Mouse (Mus musculus): ENCODE measurements around the gene Gnb3. TPM values are rescaled to one million over a fixed set of nuclear protein-coding genes. Genes with fewer than 3 reads are reported as not detected.

Gene Gnb3
- polyA plus RNA-seq, 1 experiment: 4.0 TPM

GRCm38 (mm10) chr6:124809052-124809774 lies 30.9 kb downstream of the Gnb3 start:
- Histone ChIP-seq H3K4me1 (replicated peaks; ENCODE audit: control insufficient read depth, insufficient read depth, low read length) (peaks cover 29% of the 10 kb centered on the region), H3K27me3 (ENCODE audit: control insufficient read depth, insufficient read depth, low read length) (no peaks in the 10 kb centered on the region), H3K36me3 (ENCODE audit: control insufficient read depth, insufficient read depth, low read length) (no peaks in the 10 kb centered on the region), H3K4me3 (ENCODE audit: control insufficient read depth, insufficient read depth, low read length) (peak overlapping the region; percentile 55), H3K27ac (ENCODE audit: control insufficient read depth, insufficient read depth, low read length) (no peak overlapping the region)
- 0 out of 2 replicates have a peak, but pooled peaks have one; percentile 35 for TF ChIP-seq POLR2A (IDR thresholded peaks at IDR 0.05; ENCODE audit: control insufficient read depth, extremely low read depth, insufficient read depth, low read length, poor library complexity)
- TF ChIP-seq CTCF (IDR thresholded peaks at IDR 0.05; ENCODE audit: borderline replicate concordance, control insufficient read depth, extremely low read depth, insufficient read depth, low read length, poor library complexity): peak; percentile 59; the same call in 1 of the 2 replicates
- peak; percentile 73 for DNase-seq
- 2% methylated on average over 35 of the region's 35 CpGs for WGBS

- TF ChIP-seq CTCF (IDR thresholded peaks at IDR 0.05; ENCODE audit: borderline replicate concordance, control insufficient read depth, extremely low read depth, insufficient read depth, low read length, poor library complexity) (no peak), POLR2A (IDR thresholded peaks at IDR 0.05; ENCODE audit: control insufficient read depth, extremely low read depth, insufficient read depth, low read length, poor library complexity) (no peak)
- DNase-seq: peak; percentile 30
- 6% methylated on average over 29 of the region's 29 CpGs for WGBS
- Histone ChIP-seq H3K36me3 (ENCODE audit: control insufficient read depth, insufficient read depth, low read length) (no peaks in the 10 kb centered on the region), H3K27me3 (ENCODE audit: control insufficient read depth, insufficient read depth, low read length) (no peaks in the 10 kb centered on the region), H3K4me3 (ENCODE audit: control insufficient read depth, insufficient read depth, low read length) (peak within 1 kb of the TSS; percentile 55), H3K27ac (ENCODE audit: control insufficient read depth, insufficient read depth, low read length) (no peak within 1 kb of the TSS), H3K4me1 (replicated peaks; ENCODE audit: control insufficient read depth, insufficient read depth, low read length) (peaks cover 27% of the 10 kb centered on the region)
Measured at GRCm38 (mm10) chr6:124808358-124809012, 31.6 kb downstream of the Gnb3 start, which contains the start of gene Spsb2. Gene Spsb2, plus strand, starts transcription at chr6:124808661.

GRCm38 (mm10) chr6:124807986-124808357 lies 32.1 kb downstream of the Gnb3 start:
- no peak for DNase-seq
- Histone ChIP-seq H3K4me1 (replicated peaks; ENCODE audit: control insufficient read depth, insufficient read depth, low read length) (peaks cover 24% of the 10 kb centered on the region), H3K36me3 (ENCODE audit: control insufficient read depth, insufficient read depth, low read length) (no peaks in the 10 kb centered on the region), H3K27me3 (ENCODE audit: control insufficient read depth, insufficient read depth, low read length) (no peaks in the 10 kb centered on the region), H3K4me3 (ENCODE audit: control insufficient read depth, insufficient read depth, low read length) (no peak overlapping the region), H3K27ac (ENCODE audit: control insufficient read depth, insufficient read depth, low read length) (no peak overlapping the region)
- TF ChIP-seq CTCF (IDR thresholded peaks at IDR 0.05; ENCODE audit: borderline replicate concordance, control insufficient read depth, extremely low read depth, insufficient read depth, low read length, poor library complexity) (no peak), POLR2A (IDR thresholded peaks at IDR 0.05; ENCODE audit: control insufficient read depth, extremely low read depth, insufficient read depth, low read length, poor library complexity) (no peak)
- 92% methylated on average over 6 of the region's 6 CpGs for WGBS

- 93% methylated on average over 4 of the region's 4 CpGs for WGBS
- Histone ChIP-seq H3K27ac (ENCODE audit: control insufficient read depth, insufficient read depth, low read length) (no peak overlapping the region), H3K4me3 (ENCODE audit: control insufficient read depth, insufficient read depth, low read length) (no peak overlapping the region), H3K36me3 (ENCODE audit: control insufficient read depth, insufficient read depth, low read length) (no peaks in the 10 kb centered on the region), H3K27me3 (ENCODE audit: control insufficient read depth, insufficient read depth, low read length) (no peaks in the 10 kb centered on the region), H3K4me1 (replicated peaks; ENCODE audit: control insufficient read depth, insufficient read depth, low read length) (peaks cover 18% of the 10 kb centered on the region)
- no peak for DNase-seq
- TF ChIP-seq CTCF (IDR thresholded peaks at IDR 0.05; ENCODE audit: borderline replicate concordance, control insufficient read depth, extremely low read depth, insufficient read depth, low read length, poor library complexity): no peak
- no peak for TF ChIP-seq POLR2A (IDR thresholded peaks at IDR 0.05; ENCODE audit: control insufficient read depth, extremely low read depth, insufficient read depth, low read length, poor library complexity)
Measured at GRCm38 (mm10) chr6:124807366-124807765, 32.7 kb downstream of the Gnb3 start.

GRCm38 (mm10) chr6:124806446-124807140 lies 33.5 kb downstream of the Gnb3 start:
- Histone ChIP-seq H3K27ac (ENCODE audit: control insufficient read depth, insufficient read depth, low read length) (no peak overlapping the region), H3K36me3 (ENCODE audit: control insufficient read depth, insufficient read depth, low read length) (no peaks in the 10 kb centered on the region), H3K27me3 (ENCODE audit: control insufficient read depth, insufficient read depth, low read length) (no peaks in the 10 kb centered on the region), H3K4me3 (ENCODE audit: control insufficient read depth, insufficient read depth, low read length) (no peak overlapping the region), H3K4me1 (replicated peaks; ENCODE audit: control insufficient read depth, insufficient read depth, low read length) (peaks cover 18% of the 10 kb centered on the region)
- DNase-seq: no peak
- 92% methylated on average over 7 of the region's 7 CpGs for WGBS
- TF ChIP-seq CTCF (IDR thresholded peaks at IDR 0.05; ENCODE audit: borderline replicate concordance, control insufficient read depth, extremely low read depth, insufficient read depth, low read length, poor library complexity) (no peak), POLR2A (IDR thresholded peaks at IDR 0.05; ENCODE audit: control insufficient read depth, extremely low read depth, insufficient read depth, low read length, poor library complexity) (no peak)
